Mouse (Mus musculus) myocyte (in vitro differentiated cells): ENCODE data around the gene Sulf2. TPM values are rescaled to one million over a fixed set of nuclear protein-coding genes. Genes with fewer than 3 reads are reported as not detected.

Experiments
- H3K27me3 ChIP-seq: one replicate; pipeline ENCODE4 v1.6.1; 2011; ENCODE audit not compliant: control insufficient read depth, insufficient read depth, insufficient read length
- H3K36me3 ChIP-seq: one replicate; pipeline ENCODE4 v1.6.1; 2011; ENCODE audit not compliant: control insufficient read depth, insufficient read depth
- H3K4me2 ChIP-seq: one replicate; pipeline ENCODE4 v1.6.1; 2011; ENCODE audit warnings: low read depth, control low read depth
- H3K4me3 ChIP-seq: one replicate; pipeline ENCODE4 v1.5.1; 2011; ENCODE audit warnings: mild to moderate bottlenecking, control low read depth, moderate library complexity
- H3K79me2 ChIP-seq: one replicate; pipeline ENCODE4 v1.6.1; 2011; ENCODE audit not compliant: control insufficient read depth, insufficient read depth
- H3ac ChIP-seq: one replicate; pipeline ENCODE4 v1.6.1; 2011; ENCODE audit not compliant: control insufficient read depth, insufficient read length
- CEBPB ChIP-seq: IDR thresholded peaks from 2 replicates; pipeline ENCODE4 v1.6.1; 2011; ENCODE audit warnings: mild to moderate bottlenecking, moderate library complexity; ENCODE audit not compliant: poor library complexity, insufficient read depth, severe bottlenecking
- E2F4 ChIP-seq: IDR thresholded peaks from one replicate; pipeline ENCODE4 v1.6.1; 2011; ENCODE audit warnings: mild to moderate bottlenecking, control low read depth, moderate library complexity; ENCODE audit not compliant: insufficient read depth
- MAX ChIP-seq: IDR thresholded peaks from one replicate; pipeline ENCODE4 v1.6.1; 2011; ENCODE audit warnings: low read depth, mild to moderate bottlenecking, control low read depth
- MYOD1 ChIP-seq, 3 experiments: IDR thresholded peaks; one replicate each; pipeline ENCODE4 v1.6.1; 2011; ENCODE audit warnings: control low read depth in 2 of 3, low read depth in 2 of 3, mild to moderate bottlenecking in 2 of 3, moderate library complexity in 1 of 3; ENCODE audit not compliant: insufficient read length in 2 of 3, control insufficient read depth in 1 of 3
- MYOG ChIP-seq, 3 experiments: IDR thresholded peaks; one replicate each; pipeline ENCODE4 v1.6.1; 2011; ENCODE audit warnings: control low read depth in 2 of 3, low read depth in 2 of 3, mild to moderate bottlenecking in 2 of 3; ENCODE audit not compliant: insufficient read length in 2 of 3, control insufficient read depth in 1 of 3, insufficient read depth in 1 of 3
- POLR2A ChIP-seq: IDR thresholded peaks from one replicate; pipeline ENCODE4 v1.6.1; 2011; ENCODE audit warnings: low read depth, mild to moderate bottlenecking, control low read depth, moderate library complexity; ENCODE audit not compliant: insufficient read length
- POLR2AphosphoS2 ChIP-seq: IDR thresholded peaks from one replicate; pipeline ENCODE4 v1.6.1; 2011; ENCODE audit warnings: low read depth, control low read depth; ENCODE audit not compliant: insufficient read length
- REST ChIP-seq: IDR thresholded peaks from one replicate; pipeline ENCODE4 v1.6.1; 2011; ENCODE audit warnings: mild to moderate bottlenecking, control low read depth, moderate library complexity; ENCODE audit not compliant: insufficient read depth, insufficient read length
- SRF ChIP-seq: IDR thresholded peaks from one replicate; pipeline ENCODE4 v1.6.1; 2011; ENCODE audit warnings: low read depth; ENCODE audit not compliant: control insufficient read depth, insufficient read length
- TCF12 ChIP-seq: IDR thresholded peaks from one replicate; pipeline ENCODE4 v1.6.1; 2011; ENCODE audit warnings: mild to moderate bottlenecking, control low read depth; ENCODE audit not compliant: poor library complexity, insufficient read depth, severe bottlenecking
- TCF3 ChIP-seq: IDR thresholded peaks from one replicate; pipeline ENCODE4 v1.6.1; 2011; ENCODE audit warnings: low read depth, control low read depth; ENCODE audit not compliant: insufficient read length
- USF1 ChIP-seq: IDR thresholded peaks from one replicate; pipeline ENCODE4 v1.6.1; 2011; ENCODE audit warnings: low read depth, mild to moderate bottlenecking, control low read depth, moderate library complexity
- polyA plus RNA-seq: library from polyadenylated mRNA; unstranded; fragments of >200 nt; fragmentation: generic; extraction: Trizol; gene quantifications from one replicate; pipeline ENCODE4 v1.2.1, GENCODE M21; 2012; ENCODE audit warnings: missing spikeins

Sulf2 gene
- polyA plus RNA-seq, 1 experiment, result 36.7 TPM

GRCm38 (mm10) chr2:166034967-166035490 is 120.4 kb downstream of the Sulf2 start:
- peaks cover 4% of the 10 kb centered on the region for H3K36me3 ChIP-seq
- H3K4me3 ChIP-seq, result no peak overlapping the region
- peaks cover 4% of the 10 kb centered on the region for H3K79me2 ChIP-seq
- no peaks in the 10 kb centered on the region for H3K27me3 ChIP-seq
- no peak overlapping the region for H3K4me2 ChIP-seq
- TF ChIP-seq MYOG (IDR thresholded peaks at IDR 0.05; ENCODE audit: control insufficient read depth in 1 of 3, insufficient read depth in 1 of 3, insufficient read length in 2 of 3, low read depth in 2 of 3) (no peak), CEBPB (no peak), POLR2AphosphoS2 (no peak), E2F4 (no peak), USF1 (no peak), POLR2A (no peak), MAX (no peak), SRF (no peak), TCF3 (no peak), TCF12 (no peak), REST (no peak), MYOD1 (IDR thresholded peaks at IDR 0.05; ENCODE audit: control insufficient read depth in 1 of 3, insufficient read length in 2 of 3, low read depth in 2 of 3) (no peak)
- H3ac ChIP-seq, result no peak overlapping the region

DNA sequence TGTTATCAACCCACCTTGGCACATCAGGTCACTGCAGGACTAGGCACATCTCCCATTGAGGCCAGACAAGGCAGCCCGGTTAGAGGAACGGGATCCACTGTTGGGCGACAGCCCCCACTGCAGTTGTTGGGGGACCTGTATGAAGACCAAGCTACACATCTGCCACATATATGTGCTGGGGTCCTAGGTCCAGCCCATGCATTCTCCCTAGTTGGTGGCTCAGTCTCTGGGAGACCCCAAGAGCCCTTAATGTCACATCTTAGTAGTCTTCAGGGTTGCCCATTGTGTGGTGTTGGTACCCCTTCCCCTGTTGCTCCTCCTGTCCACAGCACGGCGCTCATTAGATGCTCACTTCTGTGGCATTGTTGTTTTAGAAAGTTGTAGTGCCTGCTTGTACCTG is 122.8 kb downstream of the Sulf2 start:
- H3K27me3 ChIP-seq, result no peaks in the 10 kb centered on the region
- H3K79me2 ChIP-seq, result peaks cover 17% of the 10 kb centered on the region
- TF ChIP-seq MAX (no peak), SRF (no peak), CEBPB (no peak), POLR2AphosphoS2 (no peak), POLR2A (no peak), MYOD1 (IDR thresholded peaks at IDR 0.05; ENCODE audit: control insufficient read depth in 1 of 3, insufficient read length in 2 of 3, low read depth in 2 of 3) (no peak), USF1 (no peak), TCF12 (no peak), REST (no peak), TCF3 (no peak), MYOG (IDR thresholded peaks at IDR 0.05; ENCODE audit: control insufficient read depth in 1 of 3, insufficient read depth in 1 of 3, insufficient read length in 2 of 3, low read depth in 2 of 3) (no peak), E2F4 (no peak)
- peaks cover 4% of the 10 kb centered on the region for H3K36me3 ChIP-seq
- H3K4me3 ChIP-seq, result no peak overlapping the region
- no peak overlapping the region for H3ac ChIP-seq
- H3K4me2 ChIP-seq, result no peak overlapping the region

DNA sequence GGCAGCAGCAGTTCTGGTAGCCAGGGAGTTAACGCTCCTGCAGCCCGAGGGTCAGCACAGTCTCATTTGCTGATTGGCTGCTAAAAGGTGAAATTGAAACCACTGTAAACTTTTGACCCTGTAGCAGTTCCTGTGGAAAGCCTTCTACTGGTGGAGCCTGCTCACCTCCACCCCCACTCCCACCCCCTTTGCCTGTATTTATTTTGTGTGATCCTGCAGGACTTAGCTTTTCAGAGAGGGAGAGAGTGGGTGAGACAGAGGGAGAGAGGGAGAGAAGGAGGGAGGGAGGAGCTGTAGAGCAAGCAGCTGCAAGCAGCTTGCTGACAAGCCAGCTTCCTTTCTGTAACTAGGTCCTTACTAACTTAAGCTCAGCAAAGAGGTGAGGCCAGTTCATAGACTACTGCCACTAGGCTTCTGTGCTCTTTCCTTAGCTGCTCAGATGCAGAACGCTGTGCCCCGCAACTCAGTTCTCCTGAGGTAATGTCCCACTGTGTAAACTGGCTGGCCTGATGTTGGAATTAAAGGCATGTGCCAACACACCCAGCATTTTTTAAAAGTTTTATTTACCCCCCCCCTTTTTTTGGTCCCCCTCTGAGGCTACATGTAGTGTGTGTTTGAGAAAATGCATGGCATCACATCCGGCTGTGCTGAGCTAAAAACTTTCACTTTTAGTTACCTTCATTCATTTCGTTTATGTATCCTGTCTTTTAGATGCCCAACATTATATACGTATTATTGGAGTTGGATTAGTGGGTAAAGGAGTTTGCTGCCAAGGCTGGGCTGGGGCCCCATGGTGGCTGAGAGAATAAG is 124.1 kb downstream of the Sulf2 start:
- Histone ChIP-seq H3K27me3 (no peaks in the 10 kb centered on the region), H3K36me3 (no peaks in the 10 kb centered on the region), H3K4me2 (peak overlapping the region; percentile 97), H3ac (no peak overlapping the region), H3K4me3 (peak overlapping the region; percentile 4), H3K79me2 (peaks cover 23% of the 10 kb centered on the region)
- TF ChIP-seq MYOD1 (IDR thresholded peaks at IDR 0.05; ENCODE audit: control insufficient read depth in 1 of 3, insufficient read length in 2 of 3, low read depth in 2 of 3) (peak in 2 of 3 experiments; percentile 40 to 79), POLR2AphosphoS2 (no peak), MYOG (IDR thresholded peaks at IDR 0.05; ENCODE audit: control insufficient read depth in 1 of 3, insufficient read depth in 1 of 3, insufficient read length in 2 of 3, low read depth in 2 of 3) (peak in 2 of 3 experiments; percentile 46 to 56)

DNA sequence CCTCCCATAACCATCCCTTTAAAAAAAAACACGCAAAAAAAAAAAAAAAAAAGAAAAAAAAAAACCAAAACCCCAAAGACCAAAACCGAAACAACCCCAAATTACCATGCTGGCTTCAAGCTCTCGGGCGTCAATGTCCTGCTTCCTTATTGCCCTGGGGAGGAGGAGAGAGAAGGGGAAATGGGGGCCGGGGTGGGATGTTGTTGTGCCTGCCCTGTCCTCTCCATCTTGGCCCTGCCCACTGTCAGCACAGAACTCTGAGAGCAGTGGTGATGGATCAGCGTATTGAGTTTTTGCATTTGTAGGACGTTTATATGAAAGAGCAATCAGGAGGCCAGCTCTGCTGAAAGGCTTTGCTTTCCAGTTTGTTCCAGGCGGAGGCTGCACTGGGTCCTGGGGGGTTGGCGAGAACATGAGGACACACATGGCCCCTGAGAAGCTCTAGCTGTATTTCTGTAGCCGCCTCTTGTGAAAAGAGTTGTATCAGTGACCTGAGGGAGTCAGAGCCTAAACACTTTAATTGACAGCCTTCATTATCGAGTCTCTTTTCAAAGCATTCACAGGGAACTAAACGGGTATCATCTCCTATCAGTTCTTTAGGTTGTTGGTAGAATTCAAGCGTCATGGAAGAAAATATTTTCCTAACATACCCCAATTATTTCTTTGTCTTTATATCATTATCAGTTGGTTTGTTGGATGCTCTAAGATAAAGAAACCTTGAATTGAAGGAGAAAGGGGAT is 125.0 kb downstream of the Sulf2 start:
- H3K4me2 ChIP-seq, result peak overlapping the region; percentile 97
- no peak overlapping the region for H3ac ChIP-seq
- TF ChIP-seq REST, result no peak
- no peak for TF ChIP-seq POLR2A
- no peak for TF ChIP-seq E2F4
- TF ChIP-seq CEBPB, result no peak
- TF ChIP-seq USF1, result no peak
- no peak for TF ChIP-seq POLR2AphosphoS2
- no peak for TF ChIP-seq MYOD1 (IDR thresholded peaks at IDR 0.05; ENCODE audit: control insufficient read depth in 1 of 3, insufficient read length in 2 of 3, low read depth in 2 of 3)
- TF ChIP-seq MYOG (IDR thresholded peaks at IDR 0.05; ENCODE audit: control insufficient read depth in 1 of 3, insufficient read depth in 1 of 3, insufficient read length in 2 of 3, low read depth in 2 of 3), result no peak
- TF ChIP-seq TCF3, result no peak
- no peak for TF ChIP-seq TCF12
- TF ChIP-seq MAX, result no peak
- TF ChIP-seq SRF, result no peak
- H3K79me2 ChIP-seq, result peaks cover 23% of the 10 kb centered on the region
- H3K27me3 ChIP-seq, result no peaks in the 10 kb centered on the region
- peak overlapping the region; percentile 4 for H3K4me3 ChIP-seq
- H3K36me3 ChIP-seq, result no peaks in the 10 kb centered on the region
